In the genomic region with DNA sequence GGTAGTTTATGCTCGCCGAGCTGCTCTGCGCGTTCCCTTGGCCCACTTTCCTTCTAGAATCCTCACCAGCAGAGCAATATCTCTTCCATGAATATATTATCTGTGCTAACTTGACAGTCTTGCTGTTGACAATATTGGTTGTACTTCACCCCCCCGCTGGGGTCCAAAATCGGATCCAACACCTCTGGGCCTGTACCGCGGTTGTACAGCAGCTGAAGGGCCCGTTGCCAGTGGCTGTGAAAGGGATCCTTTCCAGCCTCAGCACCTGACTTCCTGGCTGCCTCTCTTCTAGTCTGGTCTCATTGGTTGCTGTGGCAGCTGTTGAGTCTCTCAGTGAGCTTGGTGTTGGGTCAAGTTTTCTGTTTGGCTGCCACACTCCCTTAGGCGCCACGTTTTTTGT, we compare ENCODE assay signal across 11 mouse cellular contexts.
DNase-seq lines count a peak whose midpoint lies in the region; ATAC-seq and TF ChIP-seq lines count a peak whose summit lies in the region.
"Had no signal": no experiment of that assay in that cellular context is flagged by ENCODE, and none has a peak within 500 bp of the region (broad histone marks: within the 10 kb centered on the region; RNA-seq: fewer than 3 reads in every experiment).

No protein-coding gene starts in this region.

- 91% methylated on average over 11 of the region's 11 CpGs for WGBS in kidney, embryonic 15.5 days

- TF ChIP-seq CTCF in left cerebral cortex, adult 2 months (IDR thresholded peaks at IDR 0.05), result no peak

- no peak overlapping the region for H3K4me2 ChIP-seq in myocyte (ENCODE audit: low read depth)
- no peak overlapping the region for H3K4me2 ChIP-seq in kidney, embryonic 15.5 days
- H3K4me2 ChIP-seq: embryonic facial prominence, embryonic 13.5 days had no signal

- intact Hi-C loops in left cerebral cortex, postnatal 4 days (cut with DNase I), result no loop called here
- intact Hi-C loops in left cerebral cortex, adult 2 months (cut with DNase I), result no loop called here
- intact Hi-C loops in gastrocnemius, postnatal 14 days (cut with DNase I; ENCODE audit: low total_unique reads), result no loop called here

- H3K4me3 ChIP-seq in left cerebral cortex, adult 2 months, result no peak overlapping the region
- H3K4me3 ChIP-seq in myocyte, result no peak overlapping the region
- H3K4me3 ChIP-seq in kidney, embryonic 15.5 days (replicated peaks), result no peak overlapping the region
- H3K4me3 ChIP-seq: embryonic facial prominence, embryonic 13.5 days had no signal

- no peaks in the 10 kb centered on the region for H3K9me3 ChIP-seq in kidney, embryonic 15.5 days (replicated peaks)
- H3K9me3 ChIP-seq: embryonic facial prominence, embryonic 13.5 days had no signal

- no peaks in the 10 kb centered on the region for H3K27me3 ChIP-seq in myocyte (ENCODE audit: control insufficient read depth, insufficient read depth, insufficient read length)
- H3K27me3 ChIP-seq in kidney, embryonic 15.5 days, result no peaks in the 10 kb centered on the region
- H3K27me3 ChIP-seq: embryonic facial prominence, embryonic 13.5 days had no signal

- peak; percentile 87 to 90 for DNase-seq in cerebellum, postnatal 10 days
- no peak for DNase-seq in cerebellum, adult 11 months
- DNase-seq in left cerebral cortex, postnatal 4 days, result peak; percentile 89
- DNase-seq in left cerebral cortex, adult 2 months (ENCODE audit: extremely low spot score in 1 of 2, low spot score in 2 of 2), result no peak
- peak; percentile 79 for DNase-seq in gastrocnemius, postnatal 14 days
- no peak for DNase-seq in urinary bladder, adult 18-20 months (ENCODE audit: low spot score in 2 of 2)
- DNase-seq: kidney, postnatal 25 days; liver had no signal

- TF ChIP-seq POLR2A in myocyte (IDR thresholded peaks at IDR 0.05; ENCODE audit: insufficient read length, low read depth), result no peak

- no peaks in the 10 kb centered on the region for H3K36me3 ChIP-seq in myocyte (ENCODE audit: control insufficient read depth, insufficient read depth)
- no peaks in the 10 kb centered on the region for H3K36me3 ChIP-seq in kidney, embryonic 15.5 days
- H3K36me3 ChIP-seq: embryonic facial prominence, embryonic 13.5 days had no signal

- no peak for ATAC-seq in kidney, embryonic 15.5 days (replicated peaks; ENCODE audit: low FRiP score)

- H3K4me1 ChIP-seq in kidney, embryonic 15.5 days, result no peaks in the 10 kb centered on the region
- H3K4me1 ChIP-seq: embryonic facial prominence, embryonic 13.5 days had no signal

- no peak overlapping the region for H3K9ac ChIP-seq in kidney, embryonic 15.5 days
- H3K9ac ChIP-seq: embryonic facial prominence, embryonic 13.5 days had no signal

- no peak overlapping the region for H3K27ac ChIP-seq in left cerebral cortex, adult 2 months
- H3K27ac ChIP-seq in kidney, embryonic 15.5 days, result no peak overlapping the region
- H3K27ac ChIP-seq: embryonic facial prominence, embryonic 13.5 days had no signal

- no peaks in the 10 kb centered on the region for H3K79me2 ChIP-seq in myocyte (ENCODE audit: control insufficient read depth, insufficient read depth)

- H3ac ChIP-seq in myocyte (ENCODE audit: control insufficient read depth, insufficient read length), result no peak overlapping the region

TF ChIP-seq in myocyte, 11 proteins besides CTCF, POLR2A, EP300 and RAD21:
- TF ChIP-seq E2F4 (IDR thresholded peaks at IDR 0.05; ENCODE audit: insufficient read depth), result no peak
- TF ChIP-seq MYOG (IDR thresholded peaks at IDR 0.05; ENCODE audit: control insufficient read depth in 1 of 3, insufficient read depth in 1 of 3, insufficient read length in 2 of 3, low read depth in 2 of 3), result peak in 2 of 3 experiments; percentile 46 to 83
- no peak for TF ChIP-seq CEBPB (IDR thresholded peaks at IDR 0.05; ENCODE audit: insufficient read depth, poor library complexity, severe bottlenecking)
- TF ChIP-seq TCF3 (IDR thresholded peaks at IDR 0.05; ENCODE audit: insufficient read length, low read depth), result peak; percentile 22
- TF ChIP-seq MYOD1 (IDR thresholded peaks at IDR 0.05; ENCODE audit: control insufficient read depth in 1 of 3, insufficient read length in 2 of 3, low read depth in 2 of 3), result peak in 2 of 3 experiments; percentile 70 to 73

Comparison
In these comparisons a context has a peak if more than half of its experiments do, and no peak if none do; other contexts are left out.
1. DNase-seq: peak in cerebellum, postnatal 10 days (2 of 2), left cerebral cortex, postnatal 4 days (single experiment) and gastrocnemius, postnatal 14 days (single experiment); none in cerebellum, adult 11 months (single experiment), left cerebral cortex, adult 2 months (0 of 2) and urinary bladder, adult 18-20 months (0 of 2).